In genomic region chr3:122292300-122293222, GRCm38 (mm10) we compare ENCODE assay signal across 8 mouse cellular contexts. TPM values are rescaled to one million over a fixed set of nuclear protein-coding genes. Genes with fewer than 3 reads are reported as not detected.
DNase-seq lines count a peak whose midpoint lies in the region; ATAC-seq lines count a peak whose summit lies in the region.

No protein-coding gene starts in this region.

- H3K4me3 ChIP-seq in hindbrain, embryonic 16.5 days (ENCODE audit: low read length) = peak overlapping the region; percentile 88

- H3K36me3 ChIP-seq in hindbrain, embryonic 16.5 days (ENCODE audit: control insufficient read depth, insufficient read depth, low read length) = no peaks in the 10 kb centered on the region

- peak overlapping the region; percentile 99 for H3K27ac ChIP-seq in hindbrain, embryonic 16.5 days (ENCODE audit: low read depth, low read length)

- H3K9ac ChIP-seq in hindbrain, embryonic 16.5 days (ENCODE audit: low read depth, low read length) = peak overlapping the region; percentile 98

- no peaks in the 10 kb centered on the region for H3K27me3 ChIP-seq in hindbrain, embryonic 16.5 days (replicated peaks; ENCODE audit: control insufficient read depth, insufficient read depth, low read length)

- 6% methylated on average over 44 of the region's 54 CpGs for WGBS in hindbrain, embryonic 16.5 days

- peak; percentile 53 for ATAC-seq in hindbrain, embryonic 16.5 days

- H3K4me1 ChIP-seq in hindbrain, embryonic 16.5 days (ENCODE audit: control insufficient read depth, insufficient read depth, low read depth, low read length) = peaks cover 36% of the 10 kb centered on the region

- no peaks in the 10 kb centered on the region for H3K9me3 ChIP-seq in hindbrain, embryonic 16.5 days (ENCODE audit: control insufficient read depth, low read length)

- peak overlapping the region; percentile 92 for H3K4me2 ChIP-seq in hindbrain, embryonic 16.5 days (ENCODE audit: low read length)

- DNase-seq in ZHBTc4 (ENCODE audit: low read depth, low spot score) = peak; percentile 91
- peak; percentile 82 to 93 for DNase-seq in cerebellum, postnatal 4 days (ENCODE audit: low spot score in 2 of 2)
- DNase-seq in gastrocnemius, adult 18-20 months (ENCODE audit: low spot score) = peak; percentile 95
- DNase-seq in left cerebral cortex, adult 18-20 months (ENCODE audit: low spot score in 2 of 2) = peak; percentile 83 to 84
- DNase-seq in lung, postnatal 4 days = peak; percentile 93 to 97
- peak; percentile 94 for DNase-seq in retina, postnatal 1 day
- DNase-seq in urinary bladder, adult 18-20 months (ENCODE audit: low spot score in 2 of 2) = peak; percentile 92 to 99

RNA-seq across cellular contexts. Expression of gene Bcar3, which starts 1.4 kb away (rescaled TPM):
- total RNA-seq in gastrocnemius, adult 18-20 months (2021) = 1 to 10 TPM; 3.0 to 8.3 TPM
- 6.8 and 7.1 TPM in 2 replicates for polyA plus RNA-seq in hindbrain, embryonic 16.5 days (2015; fragmentation: Nextera tagmentation; extraction: Ambion mirVana)
- total RNA-seq in left cerebral cortex, adult 18-20 months (2021) = 10 to 100 TPM; 13.2 to 18.8 TPM

RNA-seq across cellular contexts. Expression of gene Dnttip2, which starts 18.4 kb away (rescaled TPM):
- 10 to 100 TPM; 27.2 to 28.4 TPM for total RNA-seq in gastrocnemius, adult 18-20 months (2021)
- 39.8 and 41.7 TPM in 2 replicates for polyA plus RNA-seq in hindbrain, embryonic 16.5 days (2015; fragmentation: Nextera tagmentation; extraction: Ambion mirVana)
- 10 to 100 TPM; 30.1 to 32.1 TPM for total RNA-seq in left cerebral cortex, adult 18-20 months (2021)

RNA-seq across cellular contexts. Expression of gene Gclm, which starts 47.2 kb away (rescaled TPM):
- total RNA-seq in gastrocnemius, adult 18-20 months (2021) = 10 to 100 TPM; 24.6 to 31.9 TPM
- 37.1 and 43.8 TPM in 2 replicates for polyA plus RNA-seq in hindbrain, embryonic 16.5 days (2015; fragmentation: Nextera tagmentation; extraction: Ambion mirVana)
- 10 to 100 TPM; 61.1 to 70.6 TPM for total RNA-seq in left cerebral cortex, adult 18-20 months (2021)

Comparison
In these comparisons a context has a peak if more than half of its experiments do, and no peak if none do; other contexts are left out.
1. Peak in every context shown above with its lines: DNase-seq, ATAC-seq, H3K4me3 ChIP-seq and H3K27ac ChIP-seq.